Mouse (Mus musculus): ENCODE data around the gene Wfdc10. TPM values are rescaled to one million over a fixed set of nuclear protein-coding genes. Genes with fewer than 3 reads are reported as not detected.

Gene Wfdc10
- polyA plus RNA-seq, 1 experiment from 2014 or later, result not detected

DNA sequence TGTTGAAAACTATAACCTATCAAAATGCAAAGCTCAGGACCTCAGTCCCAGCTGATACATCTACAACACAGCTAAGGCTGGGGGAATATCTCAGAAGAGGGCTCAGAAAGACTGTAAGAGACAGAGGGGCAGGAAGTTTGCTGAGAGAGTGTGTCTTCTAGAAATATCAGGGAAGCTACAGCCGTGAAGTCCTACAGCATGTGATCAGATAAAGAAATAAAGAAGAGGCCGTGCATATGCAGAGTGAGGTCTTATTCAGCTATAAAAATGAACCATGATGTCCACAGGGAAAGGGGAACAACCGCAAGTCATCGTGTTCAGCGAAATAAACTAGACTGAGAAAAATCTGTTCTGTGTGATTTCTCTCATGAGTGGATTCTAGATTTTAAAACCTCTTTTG is 14.4 kb downstream of the Wfdc10 start:
- H3K27ac ChIP-seq, result no peak overlapping the region
- H3K4me3 ChIP-seq (replicated peaks), result no peak overlapping the region
- H3K36me3 ChIP-seq, result no peaks in the 10 kb centered on the region
- H3K27me3 ChIP-seq, result no peaks in the 10 kb centered on the region
- no peaks in the 10 kb centered on the region; the same call in 1 of the 2 replicates for H3K9me3 ChIP-seq
- no peak for ATAC-seq
- no peak overlapping the region for H3K9ac ChIP-seq (replicated peaks)
- WGBS, result 85% methylated on average over 5 of the region's 5 CpGs
- no peaks in the 10 kb centered on the region for H3K4me1 ChIP-seq (replicated peaks)
- no peak overlapping the region for H3K4me2 ChIP-seq (replicated peaks)

DNA sequence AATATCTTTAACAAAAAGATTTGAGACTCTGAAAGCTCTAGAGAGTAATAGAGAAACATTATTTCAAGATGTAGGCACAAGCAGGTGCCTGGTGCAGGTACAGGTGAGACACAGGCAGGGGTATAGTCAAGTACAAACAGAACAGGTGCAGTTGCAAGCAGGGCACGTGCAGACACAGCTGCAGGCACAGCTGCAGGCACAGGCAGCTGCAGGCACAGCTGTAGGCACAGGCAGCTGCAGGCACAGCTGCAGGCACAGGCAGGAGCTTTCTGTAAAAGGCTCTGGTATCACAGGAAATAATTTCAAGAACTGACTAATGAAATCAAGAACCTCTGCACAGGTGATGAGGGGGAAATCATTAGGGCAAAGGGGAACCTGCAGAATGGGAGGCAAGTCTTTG is 15.1 kb downstream of the Wfdc10 start:
- Histone ChIP-seq H3K36me3 (no peaks in the 10 kb centered on the region), H3K4me1 (replicated peaks) (no peaks in the 10 kb centered on the region), H3K9ac (replicated peaks) (no peak overlapping the region), H3K4me2 (replicated peaks) (no peak overlapping the region), H3K4me3 (replicated peaks) (no peak overlapping the region), H3K9me3 (peaks cover 2% of the 10 kb centered on the region), H3K27ac (no peak overlapping the region), H3K27me3 (no peaks in the 10 kb centered on the region)
- WGBS, result 27% methylated on average over 1 of the region's 1 CpGs
- no peak for ATAC-seq

DNA sequence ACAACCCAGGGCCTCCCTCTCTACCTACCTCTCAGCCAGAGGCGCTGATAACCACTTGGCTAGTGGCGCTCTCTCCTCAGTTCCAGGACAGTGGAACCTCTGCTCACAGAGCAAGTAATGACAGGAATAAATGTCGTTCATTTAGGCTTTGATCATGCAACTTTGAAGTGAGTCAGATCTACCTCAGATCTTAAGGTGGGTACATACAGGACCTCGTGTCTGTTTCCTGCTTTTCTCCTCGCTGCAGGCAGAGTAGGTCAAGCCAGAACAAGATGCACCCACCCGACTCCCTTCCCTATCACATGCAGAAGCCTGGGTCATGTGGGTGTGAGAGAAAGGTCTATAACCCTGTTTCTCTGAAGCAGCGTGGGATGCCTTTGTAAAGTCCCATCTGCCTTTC is 18.1 kb downstream of the Wfdc10 start, which contains the start of gene Wfdc11:
TSS of gene Wfdc11 (minus strand) at position 101 of the 400 bp plus-strand sequence.
- Histone ChIP-seq H3K27me3 (no peaks in the 10 kb centered on the region), H3K4me1 (replicated peaks) (peaks cover 5% of the 10 kb centered on the region), H3K27ac (no peak within 1 kb of the TSS), H3K9me3 (peaks cover 5% of the 10 kb centered on the region), H3K4me3 (replicated peaks) (no peak within 1 kb of the TSS), H3K36me3 (no peaks in the 10 kb centered on the region), H3K9ac (replicated peaks) (no peak within 1 kb of the TSS), H3K4me2 (replicated peaks) (no peak within 1 kb of the TSS)
- ATAC-seq, result no peak
- WGBS, result 87% methylated on average over 7 of the region's 7 CpGs

DNA sequence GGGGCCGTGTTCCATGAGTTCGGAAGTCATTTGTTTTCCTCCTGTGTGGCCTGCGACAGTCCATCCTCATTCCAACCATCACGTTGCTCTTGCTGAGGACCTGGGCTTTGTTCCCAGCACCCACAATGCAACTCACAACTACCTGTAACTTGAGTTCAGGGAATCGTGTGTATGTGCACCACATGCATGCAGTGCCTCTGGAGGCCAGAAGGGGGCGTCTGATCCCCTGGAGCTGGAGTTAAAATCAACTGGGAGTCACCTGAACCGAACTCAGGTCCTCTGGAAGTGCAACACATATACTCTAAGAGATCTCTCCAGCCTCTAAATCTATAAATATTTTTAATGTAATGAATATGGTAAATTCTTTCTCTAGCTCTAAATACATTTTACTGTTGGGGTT is 20.3 kb downstream of the Wfdc10 start:
- Histone ChIP-seq H3K4me3 (replicated peaks) (no peak overlapping the region), H3K27me3 (no peaks in the 10 kb centered on the region), H3K27ac (no peak overlapping the region), H3K4me1 (replicated peaks) (peaks cover 9% of the 10 kb centered on the region), H3K9ac (replicated peaks) (no peak overlapping the region), H3K4me2 (replicated peaks) (no peak overlapping the region), H3K9me3 (peaks cover 5% of the 10 kb centered on the region), H3K36me3 (no peaks in the 10 kb centered on the region)
- 74% methylated on average over 7 of the region's 7 CpGs for WGBS
- ATAC-seq, result no peak

DNA sequence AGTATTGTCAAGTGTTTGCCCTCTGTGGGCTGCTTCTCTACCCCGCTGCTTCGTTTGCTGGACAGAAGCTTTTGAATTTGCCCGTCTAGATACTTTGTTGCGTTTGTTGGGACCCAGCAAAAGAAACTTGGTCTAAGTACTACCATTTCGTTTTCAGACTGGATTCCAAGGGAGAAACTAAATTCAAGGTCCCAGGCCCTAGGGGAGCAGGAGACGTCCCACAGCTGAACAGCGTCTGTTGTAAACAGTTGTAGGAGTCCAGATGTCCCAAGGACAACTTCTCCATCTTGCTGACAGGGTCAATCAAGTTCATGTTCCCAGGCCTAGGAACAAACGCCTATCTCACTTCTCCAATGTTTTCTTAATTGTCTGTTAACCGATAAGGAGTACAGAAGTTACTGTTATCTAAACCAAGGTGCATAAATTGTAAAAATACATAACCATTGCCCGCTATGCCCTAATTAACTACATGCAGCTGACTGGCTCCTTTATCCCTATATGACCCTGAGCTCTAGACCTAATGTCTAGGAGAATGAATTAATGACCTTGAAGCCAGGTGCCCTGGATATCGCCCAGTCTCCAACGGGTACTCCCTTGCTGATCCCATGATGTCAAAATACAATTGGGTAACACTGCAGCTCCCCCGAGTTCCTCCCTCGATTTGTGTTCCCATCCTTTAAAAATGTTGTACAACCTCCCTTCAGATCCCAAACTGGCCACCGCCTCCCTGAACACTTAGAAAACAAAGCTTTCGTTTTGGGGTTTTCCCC is 21.3 kb downstream of the Wfdc10 start:
- H3K4me1 ChIP-seq (replicated peaks), result peaks cover 9% of the 10 kb centered on the region
- no peak overlapping the region for H3K9ac ChIP-seq (replicated peaks)
- ATAC-seq, result no peak
- no peaks in the 10 kb centered on the region for H3K27me3 ChIP-seq
- whole genome bisulfite sequencing, result 87% methylated on average over 16 of the region's 16 CpGs
- H3K27ac ChIP-seq, result no peak overlapping the region
- no peak overlapping the region for H3K4me2 ChIP-seq (replicated peaks)
- no peaks in the 10 kb centered on the region for H3K36me3 ChIP-seq
- peaks cover 5% of the 10 kb centered on the region for H3K9me3 ChIP-seq
- H3K4me3 ChIP-seq (replicated peaks), result no peak overlapping the region

DNA sequence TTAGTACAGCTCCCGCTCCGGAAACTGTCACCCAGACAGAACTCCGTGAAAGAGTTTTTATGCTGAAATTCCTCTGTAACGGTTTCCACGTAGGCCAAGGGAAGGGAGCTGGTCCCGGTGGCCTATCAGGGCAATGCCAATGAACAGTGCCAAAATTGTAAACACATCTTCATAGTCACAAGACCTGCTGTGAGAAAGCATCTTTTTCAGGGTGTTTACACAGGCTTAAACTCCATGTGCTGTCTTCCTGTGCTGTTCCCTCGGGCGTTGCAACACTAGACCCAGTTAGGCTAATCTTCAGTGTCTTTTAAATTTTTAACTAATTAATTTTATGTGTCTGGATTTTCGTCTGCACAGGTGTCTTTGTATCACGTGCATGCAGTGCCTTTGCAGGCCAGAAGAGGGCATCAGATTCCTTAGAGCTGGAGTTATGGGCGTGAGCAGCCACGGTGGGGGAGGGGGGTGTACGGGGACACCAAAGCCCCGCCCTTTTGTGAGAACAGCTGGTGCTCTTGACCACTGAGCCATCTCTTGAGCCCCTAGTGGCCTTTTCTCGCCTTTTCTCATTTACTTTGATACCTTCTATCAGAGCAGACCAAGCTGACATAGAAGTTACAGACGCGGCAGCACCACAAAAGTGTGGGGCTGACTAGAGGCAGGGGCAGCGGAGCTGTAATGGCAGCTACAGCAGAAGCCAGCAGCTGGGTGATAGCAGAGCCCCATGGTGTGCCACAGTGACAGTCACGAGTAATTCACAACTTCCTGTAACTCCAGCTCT is 23.2 kb downstream of the Wfdc10 start:
- Histone ChIP-seq H3K27me3 (no peaks in the 10 kb centered on the region), H3K4me1 (replicated peaks) (peaks cover 9% of the 10 kb centered on the region), H3K9ac (replicated peaks) (no peak overlapping the region), H3K4me3 (replicated peaks) (peak overlapping the region; percentile 31), H3K36me3 (no peaks in the 10 kb centered on the region), H3K9me3 (peaks cover 5% of the 10 kb centered on the region; the same call in 1 of the 2 replicates), H3K4me2 (replicated peaks) (peak overlapping the region; percentile 53), H3K27ac (no peak overlapping the region)
- peak; percentile 69 for ATAC-seq
- 23% methylated on average over 19 of the region's 19 CpGs for WGBS

DNA sequence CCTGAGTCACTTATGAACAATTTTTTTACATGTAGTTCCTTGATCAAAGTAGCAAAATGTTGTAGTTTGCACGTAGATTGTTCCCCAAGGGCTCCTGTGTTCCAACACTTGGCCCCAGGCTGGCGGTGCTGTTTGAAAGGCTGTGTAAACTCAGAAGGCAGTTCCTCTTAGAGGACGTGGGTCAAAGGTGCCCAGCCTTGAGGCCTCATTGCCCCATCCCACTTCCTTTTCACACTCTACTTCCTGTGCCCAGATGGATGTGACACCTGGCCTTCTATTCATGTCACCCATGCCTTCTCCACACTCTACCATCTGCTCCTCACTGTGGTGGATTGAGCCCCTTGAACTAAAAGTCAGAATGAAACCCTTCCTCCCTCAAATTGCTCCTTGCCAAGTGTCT is 24.1 kb downstream of the Wfdc10 start:
- 64% methylated on average over 3 of the region's 3 CpGs for WGBS

DNA sequence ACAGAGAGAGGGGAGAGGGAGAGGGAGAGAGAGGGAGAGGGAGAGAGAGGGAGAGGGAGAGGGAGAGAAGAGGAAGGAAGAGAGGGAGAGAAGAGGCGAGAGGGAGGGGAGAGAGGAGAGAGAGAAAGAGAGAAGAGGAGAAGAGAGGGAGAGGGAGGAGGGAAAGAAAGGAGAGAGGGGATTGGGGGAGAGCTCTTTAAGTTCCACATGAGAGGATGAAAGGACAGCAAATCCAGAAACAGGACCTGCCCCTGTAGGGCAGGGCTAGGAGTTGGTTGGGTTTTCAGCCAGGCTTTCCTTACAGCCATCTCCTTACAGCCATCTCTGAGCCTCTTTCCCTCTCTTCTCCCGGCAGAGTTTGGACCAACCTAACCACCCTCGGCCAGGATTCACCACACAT is 29.0 kb downstream of the Wfdc10 start, which contains the start of gene Wfdc13:
TSS of gene Wfdc13 (plus strand) at position 301 of the 400 bp plus-strand sequence.
- Histone ChIP-seq H3K9ac (replicated peaks) (no peak within 1 kb of the TSS), H3K4me2 (replicated peaks) (no peak within 1 kb of the TSS), H3K27me3 (no peaks in the 10 kb centered on the region), H3K36me3 (no peaks in the 10 kb centered on the region), H3K27ac (no peak within 1 kb of the TSS), H3K4me3 (replicated peaks) (no peak within 1 kb of the TSS), H3K4me1 (replicated peaks) (no peaks in the 10 kb centered on the region), H3K9me3 (no peaks in the 10 kb centered on the region)
- WGBS, result 59% methylated on average over 3 of the region's 3 CpGs
- ATAC-seq, result no peak

More for the DNA sequence above, 24.1 kb downstream of the Wfdc10 start:
- no peak for ATAC-seq
- no peaks in the 10 kb centered on the region for H3K27me3 ChIP-seq
- no peaks in the 10 kb centered on the region for H3K36me3 ChIP-seq
- H3K27ac ChIP-seq, result no peak overlapping the region
- H3K4me2 ChIP-seq (replicated peaks), result no peak overlapping the region
- H3K9me3 ChIP-seq, result peaks cover 5% of the 10 kb centered on the region; the same call in 1 of the 2 replicates
- no peak overlapping the region for H3K4me3 ChIP-seq (replicated peaks)
- no peak overlapping the region for H3K9ac ChIP-seq (replicated peaks)
- peaks cover 9% of the 10 kb centered on the region for H3K4me1 ChIP-seq (replicated peaks)

DNA sequence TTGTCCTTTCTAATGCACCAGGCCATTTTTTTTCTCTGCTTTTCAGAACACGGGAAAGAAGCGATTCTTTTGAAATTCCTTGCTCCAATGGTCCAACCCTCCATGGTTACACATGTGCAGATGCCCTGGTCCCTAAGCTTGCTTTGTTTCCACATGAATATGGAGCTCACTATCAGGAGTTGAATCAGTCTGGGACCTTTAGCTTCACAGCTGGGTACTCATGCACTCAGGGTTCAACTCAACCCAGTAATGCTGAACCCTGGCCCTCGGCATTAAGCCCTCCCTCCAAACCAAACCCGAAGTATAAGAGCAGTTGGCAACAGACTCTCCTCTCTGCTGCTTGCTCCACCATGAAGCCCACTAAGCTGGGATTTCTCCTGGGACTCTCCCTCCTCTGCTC is 42.4 kb downstream of the Wfdc10 start, which contains the start of gene Spint4:
TSS of gene Spint4 (plus strand) at position 301 of the 400 bp plus-strand sequence.
- no peak within 1 kb of the TSS for H3K27ac ChIP-seq
- no peaks in the 10 kb centered on the region for H3K4me1 ChIP-seq (replicated peaks)
- no peak for ATAC-seq
- H3K4me2 ChIP-seq (replicated peaks), result no peak within 1 kb of the TSS
- H3K9ac ChIP-seq (replicated peaks), result no peak within 1 kb of the TSS
- H3K9me3 ChIP-seq, result no peaks in the 10 kb centered on the region
- H3K27me3 ChIP-seq, result no peaks in the 10 kb centered on the region
- H3K4me3 ChIP-seq (replicated peaks), result no peak within 1 kb of the TSS
- WGBS, result 67% methylated on average over 4 of the region's 4 CpGs
- H3K36me3 ChIP-seq, result no peaks in the 10 kb centered on the region

DNA sequence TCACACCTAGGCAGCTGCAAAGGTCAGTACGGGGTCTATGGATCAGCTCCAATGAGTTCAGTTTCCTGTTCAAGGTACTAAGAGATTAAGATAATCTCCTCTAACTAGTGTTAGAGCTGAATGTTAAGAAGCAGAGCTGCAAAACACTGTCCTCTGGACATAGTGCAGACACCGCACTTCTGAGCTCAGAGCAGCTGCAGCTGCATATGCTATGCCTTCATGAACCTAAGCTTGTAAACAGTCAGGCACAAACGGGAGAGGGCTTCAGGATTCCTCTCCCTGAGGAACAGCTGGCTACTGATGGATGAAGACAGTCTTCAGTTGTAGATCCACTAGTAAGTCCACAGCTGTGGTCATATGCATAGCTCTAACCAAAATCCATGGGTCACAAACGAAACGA is 45.1 kb downstream of the Wfdc10 start:
- Histone ChIP-seq H3K27ac (no peak overlapping the region), H3K4me2 (replicated peaks) (no peak overlapping the region), H3K9ac (replicated peaks) (no peak overlapping the region), H3K36me3 (no peaks in the 10 kb centered on the region), H3K27me3 (no peaks in the 10 kb centered on the region), H3K4me1 (replicated peaks) (no peaks in the 10 kb centered on the region), H3K9me3 (no peaks in the 10 kb centered on the region), H3K4me3 (replicated peaks) (no peak overlapping the region)
- 83% methylated on average over 5 of the region's 5 CpGs for WGBS
- ATAC-seq, result no peak

DNA sequence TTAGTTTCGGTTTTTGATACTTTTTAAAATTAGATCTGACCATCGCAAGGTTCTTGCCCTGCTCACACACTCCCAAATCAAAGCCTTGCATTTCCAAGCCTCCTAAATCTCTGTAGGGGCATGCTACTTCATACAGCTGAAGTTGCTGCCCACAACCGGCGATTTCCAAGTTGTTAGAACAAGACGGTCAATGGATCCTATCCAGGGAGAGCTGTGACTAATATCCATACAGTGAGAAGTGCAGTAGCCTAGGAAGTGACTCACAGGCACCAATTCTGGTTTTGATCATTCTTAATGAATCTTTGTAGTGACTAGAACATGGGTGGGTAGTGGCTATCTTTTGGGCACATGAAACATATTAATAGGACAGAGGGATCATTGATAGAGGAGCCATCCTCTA is 45.9 kb downstream of the Wfdc10 start:
- H3K27me3 ChIP-seq, result no peaks in the 10 kb centered on the region
- no peak for ATAC-seq
- H3K27ac ChIP-seq, result no peak overlapping the region
- H3K4me2 ChIP-seq (replicated peaks), result no peak overlapping the region
- H3K36me3 ChIP-seq, result no peaks in the 10 kb centered on the region
- no peaks in the 10 kb centered on the region for H3K4me1 ChIP-seq (replicated peaks)
- H3K9me3 ChIP-seq, result no peaks in the 10 kb centered on the region
- H3K9ac ChIP-seq (replicated peaks), result no peak overlapping the region
- no peak overlapping the region for H3K4me3 ChIP-seq (replicated peaks)
- 90% methylated on average over 5 of the region's 5 CpGs for whole genome bisulfite sequencing

DNA sequence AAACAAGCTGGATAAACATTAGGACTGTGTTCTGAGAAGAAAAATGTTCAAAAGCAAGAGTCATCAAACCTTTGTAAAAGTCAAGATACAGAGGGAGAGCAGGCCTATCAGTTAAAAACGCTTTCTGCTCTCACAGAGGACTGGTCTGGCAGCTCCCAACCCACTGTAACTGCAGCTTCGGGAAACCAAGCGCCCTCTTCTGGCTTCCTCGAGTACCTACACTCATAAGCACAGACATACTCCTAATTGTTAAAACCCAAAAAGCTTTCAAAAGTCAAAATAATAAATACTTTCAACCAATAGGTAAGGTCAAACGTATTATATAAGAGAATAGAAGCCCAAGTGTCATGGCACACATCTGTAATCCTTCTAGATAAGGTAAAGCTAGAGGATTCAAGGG is 48.4 kb downstream of the Wfdc10 start:
- no peaks in the 10 kb centered on the region for H3K4me1 ChIP-seq (replicated peaks)

More for the DNA sequence above, 48.4 kb downstream of the Wfdc10 start:
- Histone ChIP-seq H3K4me3 (replicated peaks) (no peak overlapping the region), H3K36me3 (no peaks in the 10 kb centered on the region), H3K27me3 (no peaks in the 10 kb centered on the region), H3K9me3 (no peaks in the 10 kb centered on the region), H3K4me2 (replicated peaks) (no peak overlapping the region), H3K9ac (replicated peaks) (no peak overlapping the region), H3K27ac (no peak overlapping the region)
- ATAC-seq, result no peak
- WGBS, result 70% methylated on average over 5 of the region's 5 CpGs
